Mouse (Mus musculus): ENCODE measurements at regions not wholly inside any gene's neighbourhood (a gene's known extent, or its start where the extent isn't known, plus 50 kb on each side); places are given as distances from the start of the nearest gene placed in this dataset.

- TF ChIP-seq MAX (IDR thresholded peaks at IDR 0.05) (no peak), CTCF (IDR thresholded peaks at IDR 0.05; ENCODE audit: control insufficient read depth, insufficient read depth, insufficient read length) (no peak), MYOG (IDR thresholded peaks at IDR 0.05; ENCODE audit: control insufficient read depth, extremely low read depth, insufficient read length) (no peak), USF1 (IDR thresholded peaks at IDR 0.05; ENCODE audit: low read depth) (no peak), FOSL1 (IDR thresholded peaks at IDR 0.05; ENCODE audit: insufficient read depth, low read length, poor library complexity, severe bottlenecking) (no peak)
Measured at GRCm38 (mm10) chr9:43863609-43864397, 120.0 kb downstream of the Nectin1 start.
